Mouse (Mus musculus): Measurements from ENCODE around the gene Cers2. TPM values are rescaled to one million over a fixed set of nuclear protein-coding genes. Genes with fewer than 3 reads are reported as not detected.
A peak's percentile ranks its signal among the peaks of the same experiment; 100 is the strongest.

Cers2 gene
- polyA plus RNA-seq, 1 experiment from 2014 or later, result 117 TPM

DNA sequence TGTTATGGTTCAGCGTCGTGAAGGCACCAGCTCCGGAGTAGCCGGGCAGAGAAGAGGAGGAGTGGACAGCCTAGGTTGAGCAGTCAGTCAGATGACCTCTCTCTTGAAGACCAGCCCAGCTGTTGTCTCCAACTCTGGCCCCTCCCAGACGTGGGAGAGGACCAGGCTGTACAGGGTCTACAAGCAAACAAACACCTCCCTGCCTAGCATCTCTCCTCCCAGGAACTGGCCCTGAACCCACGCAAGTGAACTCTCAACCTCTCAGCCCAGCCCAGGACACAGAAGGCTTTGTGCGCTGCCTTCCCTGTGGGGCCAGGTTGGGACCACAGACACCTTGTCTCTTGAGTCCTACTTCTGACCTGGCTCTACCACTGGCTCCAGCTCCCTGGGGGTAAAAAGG, 7.5 kb upstream of the Cers2 start, which contains the start of gene Anxa9:
Gene Anxa9 (minus strand): TSS at position 77 of the 400 bp plus-strand sequence.
- H3K4me1 ChIP-seq (ENCODE audit: control insufficient read depth, insufficient read depth, low read length), result peaks cover 11% of the 10 kb centered on the region; the same call in 1 of the 2 replicates
- no peaks in the 10 kb centered on the region for H3K27me3 ChIP-seq (ENCODE audit: control insufficient read depth, insufficient read depth, low read length)
- H3K4me3 ChIP-seq (ENCODE audit: low read depth, low read length), result no peak within 1 kb of the TSS
- 0 out of 2 replicates have a peak within 1 kb of the TSS, but pooled peaks have one; percentile 12 for H3K27ac ChIP-seq (ENCODE audit: low read depth, low read length)
- H3K9me3 ChIP-seq (replicated peaks; ENCODE audit: control insufficient read depth, low read length), result no peaks in the 10 kb centered on the region
- H3K9ac ChIP-seq (ENCODE audit: low read depth, low read length), result no peak within 1 kb of the TSS
- H3K36me3 ChIP-seq (ENCODE audit: control insufficient read depth, insufficient read depth, low read length), result no peaks in the 10 kb centered on the region
- H3K4me2 ChIP-seq, result no peak within 1 kb of the TSS; the same call in 1 of the 2 replicates
- 42% methylated on average over 7 of the region's 7 CpGs for WGBS (ENCODE audit: insufficient replicate concordance)
- ATAC-seq (replicated peaks; ENCODE audit: insufficient number of reproducible peaks, low FRiP score, low TSS enrichment), result no peak; the same call in 1 of the 2 replicates

DNA sequence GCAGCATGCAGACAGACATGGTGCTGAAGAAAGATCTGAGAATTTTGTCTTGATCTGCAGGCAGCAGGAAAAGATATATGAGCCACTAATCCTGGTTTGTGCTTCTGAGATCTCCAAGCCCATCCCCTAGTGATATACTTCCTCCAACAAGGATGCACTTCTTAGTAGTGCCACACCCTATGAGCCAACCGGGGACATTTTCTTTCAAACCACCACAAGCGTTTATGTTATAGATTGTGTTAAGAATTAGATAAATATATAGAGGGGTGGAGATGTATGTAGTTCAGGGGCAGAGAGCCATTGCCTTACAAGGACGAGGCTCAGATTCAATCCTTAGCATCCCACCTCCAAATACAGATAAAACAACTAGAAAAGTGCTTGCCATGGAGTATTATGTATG, 4.1 kb upstream of the Cers2 start:
- 58% methylated on average over 3 of the region's 3 CpGs for WGBS (ENCODE audit: insufficient replicate concordance)

GRCm38 (mm10) chr3:95310968-95311882, 3.4 kb upstream of the Cers2 start:
- no peaks in the 10 kb centered on the region for H3K36me3 ChIP-seq (ENCODE audit: control insufficient read depth, insufficient read depth, low read length)
- no peak overlapping the region for H3K27ac ChIP-seq (ENCODE audit: low read depth, low read length)
- H3K27me3 ChIP-seq (ENCODE audit: control insufficient read depth, insufficient read depth, low read length), result no peaks in the 10 kb centered on the region
- WGBS (ENCODE audit: insufficient replicate concordance), result 65% methylated on average over 9 of the region's 9 CpGs
- no peaks in the 10 kb centered on the region for H3K9me3 ChIP-seq (replicated peaks; ENCODE audit: control insufficient read depth, low read length)
- H3K4me2 ChIP-seq, result no peak overlapping the region
- H3K9ac ChIP-seq (ENCODE audit: low read depth, low read length), result no peak overlapping the region
- no peak for ATAC-seq (replicated peaks; ENCODE audit: insufficient number of reproducible peaks, low FRiP score, low TSS enrichment)
- H3K4me3 ChIP-seq (ENCODE audit: low read depth, low read length), result no peak overlapping the region
- H3K4me1 ChIP-seq (ENCODE audit: control insufficient read depth, insufficient read depth, low read length), result peaks cover 23% of the 10 kb centered on the region

More for the DNA sequence above, 4.1 kb upstream of the Cers2 start:
- no peak overlapping the region for H3K4me2 ChIP-seq
- peaks cover 22% of the 10 kb centered on the region for H3K4me1 ChIP-seq (ENCODE audit: control insufficient read depth, insufficient read depth, low read length)
- no peak overlapping the region for H3K9ac ChIP-seq (ENCODE audit: low read depth, low read length)
- no peak overlapping the region for H3K4me3 ChIP-seq (ENCODE audit: low read depth, low read length)
- H3K36me3 ChIP-seq (ENCODE audit: control insufficient read depth, insufficient read depth, low read length), result no peaks in the 10 kb centered on the region
- no peaks in the 10 kb centered on the region for H3K9me3 ChIP-seq (replicated peaks; ENCODE audit: control insufficient read depth, low read length)
- ATAC-seq (replicated peaks; ENCODE audit: insufficient number of reproducible peaks, low FRiP score, low TSS enrichment), result no peak
- no peaks in the 10 kb centered on the region for H3K27me3 ChIP-seq (ENCODE audit: control insufficient read depth, insufficient read depth, low read length)
- H3K27ac ChIP-seq (ENCODE audit: low read depth, low read length), result no peak overlapping the region

DNA sequence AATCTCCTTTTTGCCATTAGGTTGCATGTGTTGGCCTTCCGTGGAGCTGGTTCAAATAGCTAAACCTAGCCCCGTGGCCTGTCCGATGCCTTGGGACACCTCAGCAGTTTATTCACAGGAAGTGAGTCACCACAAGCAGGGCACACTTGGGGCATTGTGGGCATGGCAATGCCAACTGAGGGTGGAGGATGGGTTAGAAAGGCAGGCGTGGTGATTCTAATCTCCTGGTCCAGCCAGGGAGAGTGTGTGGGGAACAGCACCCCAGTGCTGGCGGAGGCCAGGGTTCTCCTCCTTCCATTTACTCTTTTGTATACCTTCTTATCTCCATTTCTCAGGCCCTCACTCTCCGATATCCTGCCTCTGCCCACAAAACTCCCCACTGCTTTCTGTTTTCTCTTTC, 2.0 kb upstream of the Cers2 start:
- Histone ChIP-seq H3K4me3 (ENCODE audit: low read depth, low read length) (no peak overlapping the region; the same call in 1 of the 2 replicates), H3K4me2 (peak overlapping the region; percentile 31)
- WGBS (ENCODE audit: insufficient replicate concordance), result 44% methylated on average over 6 of the region's 6 CpGs

DNA sequence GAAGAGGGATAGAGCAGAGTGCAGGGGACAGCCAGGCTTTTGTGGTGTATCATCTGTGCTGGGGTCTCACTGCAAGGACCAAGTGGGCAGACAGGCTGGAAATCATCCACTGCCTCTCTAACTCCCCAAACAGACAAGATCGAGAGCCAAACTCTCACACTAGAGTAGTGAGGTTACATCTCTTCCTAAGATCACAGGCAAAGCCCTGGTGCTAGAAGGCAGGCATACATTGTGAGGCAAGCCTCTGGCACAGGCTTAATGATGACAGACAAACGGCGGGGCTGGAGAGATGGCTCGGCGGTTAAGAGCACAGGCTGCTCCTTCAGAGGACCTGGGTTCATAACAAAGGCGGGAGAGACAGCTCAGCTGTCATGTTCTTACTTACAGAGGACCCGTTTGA, 1.1 kb upstream of the Cers2 start:
- Histone ChIP-seq H3K4me2 (peak overlapping the region; percentile 40), H3K36me3 (ENCODE audit: control insufficient read depth, insufficient read depth, low read length) (no peaks in the 10 kb centered on the region), H3K4me1 (ENCODE audit: control insufficient read depth, insufficient read depth, low read length) (peaks cover 31% of the 10 kb centered on the region), H3K9ac (ENCODE audit: low read depth, low read length) (peak overlapping the region; percentile 46; the same call in 1 of the 2 replicates), H3K27me3 (ENCODE audit: control insufficient read depth, insufficient read depth, low read length) (no peaks in the 10 kb centered on the region), H3K9me3 (replicated peaks; ENCODE audit: control insufficient read depth, low read length) (no peaks in the 10 kb centered on the region), H3K4me3 (ENCODE audit: low read depth, low read length) (no peak overlapping the region), H3K27ac (ENCODE audit: low read depth, low read length) (peak overlapping the region; percentile 35; the same call in 1 of the 2 replicates)
- 37% methylated on average over 7 of the region's 7 CpGs for WGBS (ENCODE audit: insufficient replicate concordance)
- no peak for ATAC-seq (replicated peaks; ENCODE audit: insufficient number of reproducible peaks, low FRiP score, low TSS enrichment)

More for the DNA sequence above, 2.0 kb upstream of the Cers2 start:
- Histone ChIP-seq H3K36me3 (ENCODE audit: control insufficient read depth, insufficient read depth, low read length) (no peaks in the 10 kb centered on the region), H3K4me1 (ENCODE audit: control insufficient read depth, insufficient read depth, low read length) (peaks cover 24% of the 10 kb centered on the region), H3K9ac (ENCODE audit: low read depth, low read length) (no peak overlapping the region), H3K27me3 (ENCODE audit: control insufficient read depth, insufficient read depth, low read length) (no peaks in the 10 kb centered on the region), H3K9me3 (replicated peaks; ENCODE audit: control insufficient read depth, low read length) (no peaks in the 10 kb centered on the region), H3K27ac (ENCODE audit: low read depth, low read length) (no peak overlapping the region; the same call in 1 of the 2 replicates)
- ATAC-seq (replicated peaks; ENCODE audit: insufficient number of reproducible peaks, low FRiP score, low TSS enrichment), result no peak

- no peaks in the 10 kb centered on the region for H3K27me3 ChIP-seq (ENCODE audit: control insufficient read depth, insufficient read depth, low read length)
- no peaks in the 10 kb centered on the region for H3K36me3 ChIP-seq (ENCODE audit: control insufficient read depth, insufficient read depth, low read length)
- H3K4me2 ChIP-seq, result peak overlapping the region; percentile 94
- peak overlapping the region; percentile 99; the same call in 1 of the 2 replicates for H3K9ac ChIP-seq (ENCODE audit: low read depth, low read length)
- H3K9me3 ChIP-seq (replicated peaks; ENCODE audit: control insufficient read depth, low read length), result no peaks in the 10 kb centered on the region
- H3K4me1 ChIP-seq (ENCODE audit: control insufficient read depth, insufficient read depth, low read length), result peaks cover 37% of the 10 kb centered on the region
- no peak for ATAC-seq (replicated peaks; ENCODE audit: insufficient number of reproducible peaks, low FRiP score, low TSS enrichment)
- no peak overlapping the region for H3K27ac ChIP-seq (ENCODE audit: low read depth, low read length)
- 63% methylated on average over 6 of the region's 6 CpGs for WGBS (ENCODE audit: insufficient replicate concordance)
- H3K4me3 ChIP-seq (ENCODE audit: low read depth, low read length), result peak overlapping the region; percentile 91
These were observed 516 bp upstream of the Cers2 start for GRCm38 (mm10) chr3:95314075-95314474.

DNA sequence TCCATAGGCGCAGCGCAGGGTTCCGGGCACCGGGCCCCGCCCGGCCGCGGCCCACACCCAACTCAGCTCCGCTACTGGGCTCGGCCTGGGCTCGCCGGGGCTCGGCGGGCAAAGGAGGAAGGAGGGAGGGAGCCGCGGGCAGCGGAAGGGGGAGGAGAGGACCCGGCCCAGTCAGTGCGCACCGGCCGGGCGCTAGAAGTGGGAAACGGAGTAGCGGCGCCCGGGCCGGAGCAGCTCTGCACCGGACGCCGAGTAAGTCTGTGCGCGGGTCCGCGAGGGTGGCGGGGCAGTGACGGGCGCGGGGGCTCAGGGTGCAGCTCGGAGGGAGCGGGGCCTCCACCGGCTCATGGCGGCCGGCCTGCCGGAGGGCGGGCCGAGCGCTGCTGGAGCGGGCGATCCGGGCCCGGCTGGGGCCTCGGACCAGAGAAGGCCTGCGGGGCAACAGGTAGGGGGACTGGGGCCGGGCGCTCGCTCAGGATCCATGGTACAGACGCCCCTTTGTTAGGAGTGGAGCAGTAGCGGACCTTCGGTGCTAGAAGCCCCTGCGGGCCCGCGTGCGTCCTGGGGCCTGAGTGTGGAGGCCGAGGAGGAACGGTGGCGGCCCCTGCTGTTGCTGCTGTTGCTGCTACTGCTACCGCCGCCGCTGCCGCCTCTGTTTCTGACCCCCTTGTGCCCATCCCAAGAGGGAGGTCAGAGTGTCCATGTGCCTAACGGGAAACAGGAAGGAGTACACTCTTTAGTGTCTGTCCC, 678 bp downstream of the Cers2 start:
- no peaks in the 10 kb centered on the region for H3K9me3 ChIP-seq (replicated peaks; ENCODE audit: control insufficient read depth, low read length)
- WGBS (ENCODE audit: insufficient replicate concordance), result under 1% methylated on average over 62 of the region's 71 CpGs
- peak; percentile 88 for ATAC-seq (replicated peaks; ENCODE audit: insufficient number of reproducible peaks, low FRiP score, low TSS enrichment)
- H3K4me3 ChIP-seq (ENCODE audit: low read depth, low read length), result peak overlapping the region; percentile 91
- peak overlapping the region; percentile 96 for H3K27ac ChIP-seq (ENCODE audit: low read depth, low read length)
- peak overlapping the region; percentile 94 for H3K4me2 ChIP-seq
- no peaks in the 10 kb centered on the region for H3K27me3 ChIP-seq (ENCODE audit: control insufficient read depth, insufficient read depth, low read length)
- no peaks in the 10 kb centered on the region for H3K36me3 ChIP-seq (ENCODE audit: control insufficient read depth, insufficient read depth, low read length)
- peak overlapping the region; percentile 99 for H3K9ac ChIP-seq (ENCODE audit: low read depth, low read length)
- peaks cover 45% of the 10 kb centered on the region for H3K4me1 ChIP-seq (ENCODE audit: control insufficient read depth, insufficient read depth, low read length)

GRCm38 (mm10) chr3:95315844-95316550, 1.4 kb downstream of the Cers2 start:
- H3K4me3 ChIP-seq (ENCODE audit: low read depth, low read length), result peak overlapping the region; percentile 91
- H3K4me1 ChIP-seq (ENCODE audit: control insufficient read depth, insufficient read depth, low read length), result peaks cover 45% of the 10 kb centered on the region
- H3K27me3 ChIP-seq (ENCODE audit: control insufficient read depth, insufficient read depth, low read length), result no peaks in the 10 kb centered on the region
- ATAC-seq (replicated peaks; ENCODE audit: insufficient number of reproducible peaks, low FRiP score, low TSS enrichment), result no peak; the same call in 1 of the 2 replicates
- H3K27ac ChIP-seq (ENCODE audit: low read depth, low read length), result peak overlapping the region; percentile 96
- 6% methylated on average over 9 of the region's 9 CpGs for WGBS (ENCODE audit: insufficient replicate concordance)
- peak overlapping the region; percentile 99 for H3K9ac ChIP-seq (ENCODE audit: low read depth, low read length)
- peak overlapping the region; percentile 94 for H3K4me2 ChIP-seq
- H3K9me3 ChIP-seq (replicated peaks; ENCODE audit: control insufficient read depth, low read length), result no peaks in the 10 kb centered on the region
- H3K36me3 ChIP-seq (ENCODE audit: control insufficient read depth, insufficient read depth, low read length), result peaks cover 7% of the 10 kb centered on the region

Data from heart, embryonic 11.5 days (tissue).